Mouse (Mus musculus) bone marrow macrophage, adult 2 months (primary cell): ENCODE results near the gene Uchl4.

Experiments
- CTCF ChIP-seq: IDR thresholded peaks from 2 replicates; pipeline ENCODE4 v1.5.1; 2012; ENCODE audit warnings: low read depth, mild to moderate bottlenecking, low read length, moderate library complexity
- POLR2A ChIP-seq: IDR thresholded peaks from 2 replicates; pipeline ENCODE4 v1.6.1; 2012; ENCODE audit warnings: mild to moderate bottlenecking, low read depth, low read length, borderline replicate concordance

DNA sequence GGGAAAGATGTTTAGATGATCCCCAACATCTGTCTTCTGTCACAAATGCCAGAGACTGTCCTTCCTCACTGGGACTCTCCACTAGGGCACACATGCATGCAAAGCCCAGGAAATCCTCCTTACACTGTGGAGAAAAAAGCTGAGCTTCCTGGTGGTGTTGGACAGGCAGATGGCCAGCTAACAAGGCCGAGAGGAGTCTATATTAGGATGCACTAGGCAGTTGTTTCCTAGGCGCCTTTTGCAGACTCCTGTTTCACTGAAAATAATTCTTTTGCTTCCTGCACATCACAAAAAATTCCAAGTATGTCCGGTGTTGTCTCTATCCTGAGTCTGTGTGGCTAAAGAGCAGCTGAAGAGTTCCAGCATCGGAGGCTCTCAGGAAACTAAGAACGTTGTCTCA is 3.8 kb upstream of the Uchl4 start:
- TF ChIP-seq CTCF, result no peak
- no peak for TF ChIP-seq POLR2A
